Mouse (Mus musculus): ENCODE measurements around the gene Tprn. TPM values are rescaled to one million over a fixed set of nuclear protein-coding genes. Genes with fewer than 3 reads are reported as not detected.

The Tprn gene
- polyA plus RNA-seq, 1 experiment: 91.0 TPM

DNA sequence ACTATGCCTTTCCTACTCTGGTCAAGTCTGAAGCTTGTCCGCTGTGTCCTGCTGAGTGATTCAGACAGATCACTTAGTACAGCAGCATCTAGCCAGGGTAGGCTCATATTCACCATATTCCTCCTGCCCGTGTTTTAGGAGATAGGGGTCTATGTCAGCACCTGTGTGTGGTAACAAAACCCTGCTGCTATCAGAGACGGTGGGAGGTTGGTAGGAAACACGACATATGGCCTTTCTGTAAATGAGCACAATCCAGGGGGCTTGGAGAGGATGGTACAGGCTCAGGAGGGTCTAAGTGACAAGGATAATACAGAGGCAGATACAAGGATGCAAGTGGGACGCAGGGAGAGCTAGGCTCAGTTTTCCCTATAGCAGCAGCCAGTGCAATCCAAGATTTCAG lies 32.8 kb upstream of the Tprn start:
- no peak for DNase-seq
- no peaks in the 10 kb centered on the region for H3K27me3 ChIP-seq (ENCODE audit: control insufficient read depth, insufficient read depth, low read length)
- TF ChIP-seq CTCF (IDR thresholded peaks at IDR 0.05; ENCODE audit: borderline replicate concordance, insufficient read depth, low read depth, low read length) (no peak), POLR2A (IDR thresholded peaks at IDR 0.05; ENCODE audit: borderline replicate concordance, insufficient read depth, low read length) (no peak)
- H3K4me1 ChIP-seq (ENCODE audit: control insufficient read depth, insufficient read depth, low read length): peaks cover 4% of the 10 kb centered on the region; the same call in 1 of the 2 replicates
- WGBS: 87% methylated on average over 5 of the region's 5 CpGs
- H3K27ac ChIP-seq (ENCODE audit: insufficient read depth, low read length): no peak overlapping the region
- no peak overlapping the region for H3K4me3 ChIP-seq (replicated peaks; ENCODE audit: insufficient read depth, low read depth, low read length)

DNA sequence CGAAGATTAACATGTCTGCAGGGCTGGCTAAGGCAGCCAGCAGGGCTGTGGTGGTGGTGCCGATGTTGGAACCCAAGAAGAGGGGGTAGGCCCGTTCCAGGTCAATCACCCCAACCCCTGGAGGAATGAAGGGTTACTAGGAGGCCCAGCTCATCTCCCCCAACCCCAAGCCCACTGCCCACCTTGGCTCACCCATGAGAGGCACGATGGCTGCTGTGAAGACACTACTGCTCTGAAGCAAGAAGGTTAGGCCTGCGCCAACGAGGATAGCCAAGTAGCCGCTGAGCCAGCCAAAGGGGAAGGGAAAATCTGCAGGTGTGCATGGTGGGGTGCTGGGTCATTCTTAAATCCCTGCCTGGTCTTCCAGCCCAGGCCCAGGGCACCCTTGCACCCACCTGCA lies 31.8 kb upstream of the Tprn start:
- H3K27ac ChIP-seq (ENCODE audit: insufficient read depth, low read length): no peak overlapping the region
- H3K27me3 ChIP-seq (ENCODE audit: control insufficient read depth, insufficient read depth, low read length): no peaks in the 10 kb centered on the region
- H3K4me3 ChIP-seq (replicated peaks; ENCODE audit: insufficient read depth, low read depth, low read length): no peak overlapping the region
- DNase-seq: no peak
- TF ChIP-seq POLR2A (IDR thresholded peaks at IDR 0.05; ENCODE audit: borderline replicate concordance, insufficient read depth, low read length): no peak
- TF ChIP-seq CTCF (IDR thresholded peaks at IDR 0.05; ENCODE audit: borderline replicate concordance, insufficient read depth, low read depth, low read length): no peak
- 74% methylated on average over 7 of the region's 7 CpGs for WGBS
- H3K4me1 ChIP-seq (ENCODE audit: control insufficient read depth, insufficient read depth, low read length): peaks cover 4% of the 10 kb centered on the region; the same call in 1 of the 2 replicates

DNA sequence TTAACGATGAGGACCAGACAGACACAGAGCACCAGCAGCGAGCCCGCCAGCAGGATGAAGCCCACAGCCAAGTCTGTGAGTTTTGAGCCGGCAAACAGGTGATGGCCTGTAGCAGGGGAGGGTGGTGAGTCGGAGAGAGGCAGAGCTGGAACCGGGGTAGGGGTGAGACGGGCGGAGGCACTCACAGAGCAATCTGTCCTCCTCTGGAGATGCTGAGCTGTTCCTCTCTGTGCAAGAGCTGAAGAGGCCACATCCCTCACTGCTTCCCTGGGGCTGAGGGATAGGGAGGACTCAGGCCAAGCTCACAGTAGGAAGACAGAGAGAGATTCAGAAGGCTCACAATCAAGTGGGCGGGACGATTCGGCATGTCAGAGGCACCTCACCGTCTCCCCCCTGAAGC lies 31.4 kb upstream of the Tprn start:
- WGBS: 40% methylated on average over 12 of the region's 12 CpGs
- DNase-seq: no peak
- Histone ChIP-seq H3K27me3 (ENCODE audit: control insufficient read depth, insufficient read depth, low read length) (no peaks in the 10 kb centered on the region), H3K27ac (ENCODE audit: insufficient read depth, low read length) (no peak overlapping the region), H3K4me1 (ENCODE audit: control insufficient read depth, insufficient read depth, low read length) (peaks cover 4% of the 10 kb centered on the region; the same call in 1 of the 2 replicates), H3K4me3 (replicated peaks; ENCODE audit: insufficient read depth, low read depth, low read length) (no peak overlapping the region)
- TF ChIP-seq CTCF (IDR thresholded peaks at IDR 0.05; ENCODE audit: borderline replicate concordance, insufficient read depth, low read depth, low read length): no peak
- no peak for TF ChIP-seq POLR2A (IDR thresholded peaks at IDR 0.05; ENCODE audit: borderline replicate concordance, insufficient read depth, low read length)

DNA sequence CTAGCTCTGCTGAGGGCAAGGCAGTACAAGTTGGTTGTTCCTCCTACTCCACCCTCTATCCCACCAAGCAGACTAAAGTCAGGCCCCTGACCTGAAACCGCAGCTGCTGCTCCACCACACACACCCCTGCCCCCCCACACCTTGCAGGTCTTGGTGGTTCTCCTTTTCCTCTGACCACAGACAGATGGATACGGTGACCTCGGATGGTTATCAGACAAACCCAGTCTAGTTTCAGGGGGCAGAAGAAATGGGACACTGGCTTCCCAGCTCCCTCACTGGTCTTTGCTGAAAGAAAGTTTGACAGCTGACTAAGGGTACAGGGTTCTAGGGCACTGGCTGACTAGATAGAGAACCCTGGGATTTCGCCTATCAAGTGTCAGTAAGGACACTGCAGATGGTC lies 29.0 kb upstream of the Tprn start:
- no peak overlapping the region for H3K4me3 ChIP-seq (replicated peaks; ENCODE audit: insufficient read depth, low read depth, low read length)
- peaks cover 4% of the 10 kb centered on the region; the same call in 1 of the 2 replicates for H3K4me1 ChIP-seq (ENCODE audit: control insufficient read depth, insufficient read depth, low read length)
- DNase-seq: no peak
- no peak overlapping the region for H3K27ac ChIP-seq (ENCODE audit: insufficient read depth, low read length)
- H3K27me3 ChIP-seq (ENCODE audit: control insufficient read depth, insufficient read depth, low read length): no peaks in the 10 kb centered on the region
- TF ChIP-seq CTCF (IDR thresholded peaks at IDR 0.05; ENCODE audit: borderline replicate concordance, insufficient read depth, low read depth, low read length) (no peak), POLR2A (IDR thresholded peaks at IDR 0.05; ENCODE audit: borderline replicate concordance, insufficient read depth, low read length) (no peak)
- WGBS: 79% methylated on average over 4 of the region's 4 CpGs

DNA sequence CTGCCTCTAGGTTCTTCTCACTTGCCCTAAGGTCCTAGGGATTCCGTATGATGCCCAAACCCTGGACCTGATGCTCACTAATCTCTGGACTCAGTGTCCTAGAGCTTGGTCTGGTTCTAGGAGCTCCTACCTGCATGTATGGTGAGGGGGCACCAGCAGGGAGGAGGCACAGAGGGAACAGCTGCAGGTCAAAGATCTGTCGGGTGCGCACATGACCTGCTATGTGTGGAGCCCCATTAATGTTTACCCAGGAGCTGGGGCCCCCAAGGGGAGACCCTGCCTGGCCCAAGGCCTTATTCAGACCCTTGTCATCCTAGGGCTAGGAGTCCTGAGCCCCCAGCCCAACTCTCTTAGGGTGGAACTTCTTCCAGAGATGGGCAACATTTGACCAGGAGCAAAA lies 28.4 kb upstream of the Tprn start, which contains the start of gene Slc34a3:
Gene Slc34a3, minus strand, starts transcription at position 315 of the 400 bp plus-strand sequence.
- Histone ChIP-seq H3K4me3 (replicated peaks; ENCODE audit: insufficient read depth, low read depth, low read length) (no peak within 1 kb of the TSS), H3K27ac (ENCODE audit: insufficient read depth, low read length) (no peak within 1 kb of the TSS), H3K4me1 (ENCODE audit: control insufficient read depth, insufficient read depth, low read length) (peaks cover under 1% of the 10 kb centered on the region; the same call in 1 of the 2 replicates), H3K27me3 (ENCODE audit: control insufficient read depth, insufficient read depth, low read length) (no peaks in the 10 kb centered on the region)
- no peak for DNase-seq
- 82% methylated on average over 3 of the region's 3 CpGs for WGBS
- no peak for TF ChIP-seq CTCF (IDR thresholded peaks at IDR 0.05; ENCODE audit: borderline replicate concordance, insufficient read depth, low read depth, low read length)
- TF ChIP-seq POLR2A (IDR thresholded peaks at IDR 0.05; ENCODE audit: borderline replicate concordance, insufficient read depth, low read length): no peak

DNA sequence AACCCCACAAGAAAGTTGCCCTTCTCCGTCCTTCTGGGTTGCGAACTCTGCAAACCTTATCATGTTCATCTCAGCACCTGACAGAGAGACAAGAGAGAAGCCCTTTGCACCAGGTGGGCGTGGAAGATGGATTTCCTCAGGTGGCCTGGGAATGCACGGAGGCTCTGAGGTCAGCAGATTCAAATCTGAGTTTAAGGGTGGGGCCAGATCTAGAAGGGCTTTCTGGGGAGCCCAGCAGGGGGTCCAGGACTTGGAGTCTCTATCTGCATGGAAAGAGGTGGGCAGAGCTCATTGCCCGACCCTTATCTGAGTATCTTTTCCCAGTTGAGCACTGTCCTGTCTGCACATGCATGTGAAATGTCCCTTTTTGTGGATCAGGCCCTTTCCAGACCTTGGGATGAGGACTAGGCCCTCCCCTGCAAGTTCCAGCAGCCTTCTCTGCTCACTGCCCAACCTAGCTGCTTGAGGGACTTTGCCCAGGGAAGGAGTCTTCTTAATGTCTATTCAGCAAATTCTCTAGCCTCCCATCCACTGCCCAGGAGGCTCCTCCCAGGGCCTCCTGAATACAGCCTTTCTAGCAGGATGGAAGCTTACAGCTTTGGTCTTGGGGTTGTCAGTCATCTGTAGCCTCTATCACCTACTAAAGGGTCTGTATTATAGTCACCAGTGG lies 27.7 kb upstream of the Tprn start:
- no peaks in the 10 kb centered on the region for H3K4me1 ChIP-seq (ENCODE audit: control insufficient read depth, insufficient read depth, low read length)
- DNase-seq: no peak
- TF ChIP-seq POLR2A (IDR thresholded peaks at IDR 0.05; ENCODE audit: borderline replicate concordance, insufficient read depth, low read length) (no peak), CTCF (IDR thresholded peaks at IDR 0.05; ENCODE audit: borderline replicate concordance, insufficient read depth, low read depth, low read length) (no peak)
- 70% methylated on average over 5 of the region's 5 CpGs for WGBS
- no peak overlapping the region for H3K27ac ChIP-seq (ENCODE audit: insufficient read depth, low read length)
- H3K27me3 ChIP-seq (ENCODE audit: control insufficient read depth, insufficient read depth, low read length): no peaks in the 10 kb centered on the region
- H3K4me3 ChIP-seq (replicated peaks; ENCODE audit: insufficient read depth, low read depth, low read length): no peak overlapping the region

DNA sequence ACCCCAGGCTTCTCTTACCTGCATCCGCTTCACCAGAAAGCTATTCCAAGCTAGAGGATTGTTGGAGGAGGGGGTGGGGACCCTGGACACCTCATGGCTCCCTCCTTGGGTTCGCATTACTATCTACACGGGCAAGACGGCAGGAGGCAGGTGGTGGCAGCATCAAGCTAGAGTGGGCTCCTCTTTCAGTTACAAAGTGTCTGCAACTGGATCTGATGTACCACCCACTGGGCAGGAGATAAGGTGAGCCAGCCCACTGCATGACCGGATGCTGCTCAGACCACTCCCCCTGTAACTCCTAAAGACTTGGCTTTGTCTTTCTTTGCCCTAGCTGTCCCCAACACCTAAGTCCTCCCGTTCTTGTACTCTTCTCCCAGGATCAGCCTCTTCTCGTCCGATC lies 25.8 kb upstream of the Tprn start, which contains the start of gene Rnf224:
Gene Rnf224, minus strand, starts transcription at position 174 of the 400 bp plus-strand sequence.
- TF ChIP-seq POLR2A (IDR thresholded peaks at IDR 0.05; ENCODE audit: borderline replicate concordance, insufficient read depth, low read length) (no peak), CTCF (IDR thresholded peaks at IDR 0.05; ENCODE audit: borderline replicate concordance, insufficient read depth, low read depth, low read length) (no peak)
- DNase-seq: no peak
- Histone ChIP-seq H3K27ac (ENCODE audit: insufficient read depth, low read length) (no peak within 1 kb of the TSS), H3K4me3 (replicated peaks; ENCODE audit: insufficient read depth, low read depth, low read length) (no peak within 1 kb of the TSS), H3K4me1 (ENCODE audit: control insufficient read depth, insufficient read depth, low read length) (peaks cover 11% of the 10 kb centered on the region), H3K27me3 (ENCODE audit: control insufficient read depth, insufficient read depth, low read length) (no peaks in the 10 kb centered on the region)
- WGBS: 43% methylated on average over 8 of the region's 8 CpGs

DNA sequence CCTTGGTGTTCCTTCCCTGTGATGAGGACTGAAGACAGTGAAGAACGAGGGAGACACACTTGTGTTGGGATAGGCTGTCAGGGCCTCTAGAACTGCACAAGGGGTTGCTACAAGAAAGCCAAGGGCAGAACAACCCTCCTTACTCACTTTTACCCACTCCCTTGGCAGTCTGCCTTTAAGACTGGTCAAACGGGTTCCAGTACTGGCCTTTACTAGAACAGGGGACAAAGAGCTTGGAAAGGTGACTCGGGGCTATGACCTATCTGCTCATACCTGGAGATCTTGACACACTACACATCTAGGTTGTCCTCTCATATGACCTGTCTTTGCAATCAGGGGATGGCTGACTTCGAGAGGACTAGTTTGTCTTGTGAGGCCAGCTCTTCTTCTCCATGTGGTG lies 24.9 kb upstream of the Tprn start:
- H3K27me3 ChIP-seq (ENCODE audit: control insufficient read depth, insufficient read depth, low read length): no peaks in the 10 kb centered on the region
- DNase-seq: no peak
- peaks cover 11% of the 10 kb centered on the region for H3K4me1 ChIP-seq (ENCODE audit: control insufficient read depth, insufficient read depth, low read length)
- TF ChIP-seq POLR2A (IDR thresholded peaks at IDR 0.05; ENCODE audit: borderline replicate concordance, insufficient read depth, low read length): no peak
- TF ChIP-seq CTCF (IDR thresholded peaks at IDR 0.05; ENCODE audit: borderline replicate concordance, insufficient read depth, low read depth, low read length): no peak
- H3K4me3 ChIP-seq (replicated peaks; ENCODE audit: insufficient read depth, low read depth, low read length): no peak overlapping the region
- H3K27ac ChIP-seq (ENCODE audit: insufficient read depth, low read length): no peak overlapping the region
- WGBS: 59% methylated on average over 4 of the region's 4 CpGs

All from cerebellum, adult 2 months (tissue).